Mouse (Mus musculus): ENCODE measurements around the gene Cd302.

DNA sequence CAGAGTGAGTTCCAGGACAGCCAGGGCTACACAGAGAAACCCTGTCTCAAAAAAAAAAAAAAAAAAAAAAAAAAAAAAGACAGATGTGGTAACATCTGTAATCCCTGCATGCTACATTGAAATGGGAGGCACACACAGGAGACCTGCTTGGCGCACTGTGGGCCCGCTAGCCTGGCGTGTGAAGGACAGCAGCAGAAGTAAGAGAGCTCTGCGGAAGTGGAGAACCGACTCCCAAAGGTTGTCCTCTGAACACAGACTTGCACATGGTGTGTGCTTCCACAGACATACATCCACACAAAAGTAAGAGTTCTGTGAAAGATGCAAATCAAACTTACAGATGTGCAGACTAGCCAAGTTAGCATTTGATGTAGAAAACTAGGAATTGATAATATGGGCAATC, 25.1 kb downstream of the Cd302 start:
- TF ChIP-seq CTCF (IDR thresholded peaks at IDR 0.05; ENCODE audit: extremely low read depth, insufficient read length, insufficient replicate concordance, low read depth, low read length) (no peak), POLR2A (IDR thresholded peaks at IDR 0.05; ENCODE audit: low read depth, low read length) (no peak)
